34 mouse cellular contexts compared by ENCODE assay signal in genomic region chr17:28581056-28581455, GRCm38 (mm10). TPM values are rescaled to one million over a fixed set of nuclear protein-coding genes. Genes with fewer than 3 reads are reported as not detected.
DNase-seq lines count a peak whose midpoint lies in the region; ATAC-seq and TF ChIP-seq lines count a peak whose summit lies in the region.
"Had no signal": no experiment of that assay in that cellular context is flagged by ENCODE, and none has a peak within 500 bp of the region (broad histone marks: within the 10 kb centered on the region; RNA-seq: fewer than 3 reads in every experiment).

No protein-coding gene starts in this region.

- H3K4me3 ChIP-seq in forebrain, postnatal 0 days (ENCODE audit: low read depth, low read length): no peak overlapping the region
- no peak overlapping the region for H3K4me3 ChIP-seq in forebrain, embryonic 13.5 days
- H3K4me3 ChIP-seq in left cerebral cortex, adult 2 months: no peak overlapping the region
- no peak overlapping the region for H3K4me3 ChIP-seq in E14TG2a.4 (replicated peaks; ENCODE audit: low read length)
- H3K4me3 ChIP-seq: forebrain, embryonic 12.5 days; heart, embryonic 10.5 days; heart, embryonic 15.5 days; hindbrain, embryonic 12.5 days; kidney, embryonic 15.5 days; limb, embryonic 12.5 days; midbrain, embryonic 15.5 days; myocyte; neural tube, embryonic 13.5 days had no signal

- TF ChIP-seq CTCF in forebrain, postnatal 0 days (IDR thresholded peaks at IDR 0.05; ENCODE audit: low read depth): peak; percentile 28; the same call in 1 of the 2 replicates
- TF ChIP-seq CTCF in left cerebral cortex, adult 2 months (IDR thresholded peaks at IDR 0.05): peak; percentile 24
- TF ChIP-seq CTCF in E14TG2a.4 (conservative IDR thresholded peaks at IDR 0.05; ENCODE audit: low read length): peak; percentile 58

- no peak overlapping the region for H3K27ac ChIP-seq in forebrain, postnatal 0 days (ENCODE audit: low read depth, low read length)
- no peak overlapping the region for H3K27ac ChIP-seq in forebrain, embryonic 13.5 days
- no peak overlapping the region for H3K27ac ChIP-seq in left cerebral cortex, adult 2 months
- H3K27ac ChIP-seq: forebrain, embryonic 12.5 days; heart, embryonic 10.5 days; heart, embryonic 15.5 days; hindbrain, embryonic 12.5 days; hindbrain, postnatal 0 days; kidney, embryonic 15.5 days; limb, embryonic 12.5 days; macrophage; midbrain, embryonic 15.5 days; neural tube, embryonic 13.5 days had no signal

- no peak overlapping the region for H3K9ac ChIP-seq in forebrain, postnatal 0 days
- H3K9ac ChIP-seq in forebrain, embryonic 13.5 days: no peak overlapping the region
- H3K9ac ChIP-seq: forebrain, embryonic 12.5 days; heart, embryonic 15.5 days; hindbrain, embryonic 12.5 days; kidney, embryonic 15.5 days; limb, embryonic 12.5 days; liver, postnatal 0 days; midbrain, embryonic 15.5 days; neural tube, embryonic 13.5 days had no signal

- DNase-seq in forebrain, postnatal 0 days: no peak
- no peak for DNase-seq in left cerebral cortex, adult 2 months (ENCODE audit: extremely low spot score in 1 of 2, low spot score in 2 of 2)
- no peak for DNase-seq in left cerebral cortex, adult 18-20 months (ENCODE audit: low spot score in 2 of 2)
- peak; percentile 47 for DNase-seq in induced T-regulatory cell, adult 2 months (ENCODE audit: low read depth)
- no peak for DNase-seq in spleen, postnatal 14 days (ENCODE audit: low spot score in 2 of 2)
- DNase-seq in right cerebral cortex, adult 18-20 months: no peak
- DNase-seq: cerebellum, adult 11 months; cerebellum, adult 9-10 months; right cerebral cortex, postnatal 25 days had no signal

- H3K27me3 ChIP-seq in forebrain, postnatal 0 days (ENCODE audit: insufficient read depth, low read length): no peaks in the 10 kb centered on the region
- H3K27me3 ChIP-seq in forebrain, embryonic 13.5 days: no peaks in the 10 kb centered on the region
- peaks cover 12% of the 10 kb centered on the region for H3K27me3 ChIP-seq in E14TG2a.4 (ENCODE audit: insufficient read depth, low read length)
- H3K27me3 ChIP-seq: hindbrain, embryonic 12.5 days; kidney, embryonic 15.5 days; midbrain, embryonic 15.5 days had no signal

- no peak overlapping the region for H3K4me2 ChIP-seq in forebrain, postnatal 0 days (ENCODE audit: low read depth)
- no peak overlapping the region for H3K4me2 ChIP-seq in forebrain, embryonic 13.5 days
- H3K4me2 ChIP-seq: forebrain, embryonic 12.5 days; heart, embryonic 15.5 days; hindbrain, embryonic 12.5 days; kidney, embryonic 15.5 days; limb, embryonic 12.5 days; midbrain, embryonic 15.5 days; neural tube, embryonic 13.5 days had no signal

- H3K4me1 ChIP-seq in forebrain, postnatal 0 days (ENCODE audit: insufficient read depth): no peaks in the 10 kb centered on the region
- H3K4me1 ChIP-seq in forebrain, embryonic 13.5 days: no peaks in the 10 kb centered on the region
- H3K4me1 ChIP-seq in E14TG2a.4 (replicated peaks; ENCODE audit: low read depth, low read length): peaks cover 75% of the 10 kb centered on the region
- H3K4me1 ChIP-seq: forebrain, embryonic 12.5 days; heart, embryonic 15.5 days; hindbrain, embryonic 12.5 days; limb, embryonic 12.5 days had no signal

- H3K36me3 ChIP-seq in forebrain, postnatal 0 days (ENCODE audit: insufficient read depth): no peaks in the 10 kb centered on the region; the same call in 1 of the 2 replicates
- 0 out of 2 replicates have a peak, but pooled peaks cover 4% of the 10 kb centered on the region for H3K36me3 ChIP-seq in forebrain, embryonic 13.5 days (ENCODE audit: poor library complexity, severe bottlenecking)
- peaks cover 6% of the 10 kb centered on the region for H3K36me3 ChIP-seq in E14TG2a.4 (ENCODE audit: insufficient read depth, low read length)
- H3K36me3 ChIP-seq: forebrain, embryonic 12.5 days; heart, embryonic 10.5 days; heart, embryonic 15.5 days; hindbrain, embryonic 12.5 days; kidney, embryonic 15.5 days; limb, embryonic 12.5 days; midbrain, embryonic 15.5 days; neural tube, embryonic 13.5 days had no signal

- 61% methylated on average over 2 of the region's 2 CpGs for WGBS in forebrain, postnatal 0 days
- WGBS in forebrain, embryonic 13.5 days: 49% methylated on average over 2 of the region's 2 CpGs

- intact Hi-C loops in left cerebral cortex, adult 2 months (cut with DNase I): no loop called here

- ATAC-seq in forebrain, postnatal 0 days: no peak
- ATAC-seq in forebrain, embryonic 13.5 days: no peak
- ATAC-seq: hindbrain, postnatal 0 days; midbrain, embryonic 15.5 days had no signal

- H3K9me3 ChIP-seq in forebrain, postnatal 0 days (ENCODE audit: low read length): no peaks in the 10 kb centered on the region
- H3K9me3 ChIP-seq in forebrain, embryonic 13.5 days (replicated peaks): no peaks in the 10 kb centered on the region
- H3K9me3 ChIP-seq in E14TG2a.4 (ENCODE audit: low read length): no peaks in the 10 kb centered on the region
- H3K9me3 ChIP-seq: forebrain, embryonic 12.5 days; heart, embryonic 10.5 days; heart, embryonic 15.5 days; hindbrain, embryonic 12.5 days; kidney, embryonic 15.5 days; limb, embryonic 12.5 days; midbrain, embryonic 15.5 days; neural tube, embryonic 13.5 days had no signal

RNA-seq across cellular contexts. Expression of gene Lhfpl5, which starts 5.6 kb away (rescaled TPM):
- total RNA-seq in forebrain, postnatal 0 days (2014; rRNA removed): 10.6 and 11.9 TPM in 2 replicates
- 11.4 and 13.2 TPM in 2 replicates for polyA plus RNA-seq in forebrain, postnatal 0 days (2015; fragmentation: Nextera tagmentation; extraction: Ambion mirVana)
- polyA plus RNA-seq in forebrain, embryonic 13.5 days (2015; fragmentation: Nextera tagmentation; extraction: Ambion mirVana): 2.8 and 2.9 TPM in 2 replicates
- 1 to 10 TPM; 3.3 to 4.7 TPM for total RNA-seq in left cerebral cortex, adult 2 months (2021)
- 1 to 10 TPM; 3.6 to 4.1 TPM for total RNA-seq in left cerebral cortex, adult 18-20 months (2021)
- total RNA-seq: common myeloid progenitor, adult 5-6 weeks; gastrocnemius, postnatal 14 days; granulocyte monocyte progenitor cell, adult 5-6 weeks; heart, postnatal 36 days; liver, adult 2 months; megakaryocyte-erythroid progenitor cell, adult 5-6 weeks had no signal
- polyA plus RNA-seq: liver, adult 2 months; liver, postnatal 0 days; macrophage had no signal

RNA-seq across cellular contexts. Expression of gene Clps, which starts 20.5 kb away (rescaled TPM):
- not detected in 2 replicates for total RNA-seq in forebrain, postnatal 0 days (2014; rRNA removed)
- polyA plus RNA-seq in forebrain, postnatal 0 days (2015; fragmentation: Nextera tagmentation; extraction: Ambion mirVana): not detected in 2 replicates
- polyA plus RNA-seq in forebrain, embryonic 13.5 days (2015; fragmentation: Nextera tagmentation; extraction: Ambion mirVana): 0.54 TPM in 1 of 2 replicates, not detected in the other
- total RNA-seq in left cerebral cortex, adult 2 months (2021): not detected
- not detected for total RNA-seq in left cerebral cortex, adult 18-20 months (2021)
- total RNA-seq: adrenal gland, postnatal 10 days; common myeloid progenitor, adult 5-6 weeks; gastrocnemius, postnatal 14 days; granulocyte monocyte progenitor cell, adult 5-6 weeks; heart, postnatal 36 days; hindbrain, postnatal 0 days; left cerebral cortex, postnatal 25 days; megakaryocyte-erythroid progenitor cell, adult 5-6 weeks had no signal
- polyA plus RNA-seq: embryonic facial prominence, embryonic 14.5 days; forebrain, embryonic 12.5 days; hindbrain, embryonic 12.5 days; hindbrain, postnatal 0 days; limb, embryonic 12.5 days; macrophage; myocyte; neural tube, embryonic 13.5 days had no signal

RNA-seq across cellular contexts. Expression of gene Clpsl2, which starts 31.8 kb away (rescaled TPM):
- not detected in 2 replicates for total RNA-seq in forebrain, postnatal 0 days (2014; rRNA removed)
- polyA plus RNA-seq in forebrain, postnatal 0 days (2015; fragmentation: Nextera tagmentation; extraction: Ambion mirVana): not detected in 2 replicates
- not detected in 2 replicates for polyA plus RNA-seq in forebrain, embryonic 13.5 days (2015; fragmentation: Nextera tagmentation; extraction: Ambion mirVana)
- total RNA-seq in left cerebral cortex, adult 2 months (2021): not detected
- total RNA-seq in left cerebral cortex, adult 18-20 months (2021): not detected
- total RNA-seq: adrenal gland, postnatal 10 days; common myeloid progenitor, adult 5-6 weeks; gastrocnemius, postnatal 14 days; granulocyte monocyte progenitor cell, adult 5-6 weeks; heart, postnatal 36 days; hindbrain, postnatal 0 days; left cerebral cortex, postnatal 25 days; liver, adult 2 months; megakaryocyte-erythroid progenitor cell, adult 5-6 weeks had no signal
- polyA plus RNA-seq: embryonic facial prominence, embryonic 14.5 days; forebrain, embryonic 12.5 days; heart, embryonic 10.5 days; heart, embryonic 15.5 days; hindbrain, embryonic 12.5 days; hindbrain, postnatal 0 days; kidney, embryonic 15.5 days; limb, embryonic 12.5 days; liver, adult 2 months; liver, postnatal 0 days; lung, postnatal 0 days; macrophage; midbrain, embryonic 15.5 days; myocyte; neural tube, embryonic 13.5 days; thymus, adult 2 months had no signal

RNA-seq across cellular contexts. Expression of gene Srpk1, which starts 41.5 kb away (rescaled TPM):
- 55.4 and 69.6 TPM in 2 replicates for total RNA-seq in forebrain, postnatal 0 days (2014; rRNA removed)
- polyA plus RNA-seq in forebrain, postnatal 0 days (2015; fragmentation: Nextera tagmentation; extraction: Ambion mirVana): 66.6 and 75.1 TPM in 2 replicates
- polyA plus RNA-seq in forebrain, embryonic 13.5 days (2015; fragmentation: Nextera tagmentation; extraction: Ambion mirVana): 134 and 135 TPM in 2 replicates
- 100 to 1,000 TPM; 106 to 108 TPM for total RNA-seq in left cerebral cortex, adult 2 months (2021)
- 100 to 1,000 TPM; 106 to 114 TPM for total RNA-seq in left cerebral cortex, adult 18-20 months (2021)

RNA-seq across cellular contexts. Expression of gene Armc12, which starts 50.5 kb away (rescaled TPM):
- total RNA-seq in forebrain, postnatal 0 days (2014; rRNA removed): 0.15 TPM in 1 of 2 replicates, not detected in the other
- polyA plus RNA-seq in forebrain, postnatal 0 days (2015; fragmentation: Nextera tagmentation; extraction: Ambion mirVana): not detected in 2 replicates
- polyA plus RNA-seq in forebrain, embryonic 13.5 days (2015; fragmentation: Nextera tagmentation; extraction: Ambion mirVana): not detected in 2 replicates
- not detected for total RNA-seq in left cerebral cortex, adult 2 months (2021)
- total RNA-seq in left cerebral cortex, adult 18-20 months (2021): not detected
- total RNA-seq: adrenal gland, postnatal 10 days; common myeloid progenitor, adult 5-6 weeks; gastrocnemius, postnatal 14 days; granulocyte monocyte progenitor cell, adult 5-6 weeks; heart, postnatal 36 days; hindbrain, postnatal 0 days; left cerebral cortex, postnatal 25 days; liver, adult 2 months; megakaryocyte-erythroid progenitor cell, adult 5-6 weeks had no signal
- polyA plus RNA-seq: embryonic facial prominence, embryonic 14.5 days; forebrain, embryonic 12.5 days; heart, embryonic 15.5 days; hindbrain, embryonic 12.5 days; hindbrain, postnatal 0 days; kidney, embryonic 15.5 days; limb, embryonic 12.5 days; liver, adult 2 months; liver, postnatal 0 days; lung, postnatal 0 days; macrophage; midbrain, embryonic 15.5 days; myocyte; neural tube, embryonic 13.5 days had no signal
